Mouse (Mus musculus) C2C12 (cell line): ENCODE measurements at regions not wholly inside any gene's neighbourhood (a gene's known extent, or its start where the extent isn't known, plus 50 kb on each side); places are given as distances from the start of the nearest gene placed in this dataset.

Source experiments
- H3K27me3 ChIP-seq: one replicate; pipeline ENCODE4 v1.6.1; 2011; ENCODE audit not compliant: control insufficient read depth, insufficient read depth, insufficient read length
- H3K36me3 ChIP-seq: one replicate; pipeline ENCODE4 v1.6.1; 2011; ENCODE audit not compliant: control insufficient read depth, insufficient read depth
- H3K4me3 ChIP-seq: one replicate; pipeline ENCODE4 v1.5.1; 2011; ENCODE audit warnings: mild to moderate bottlenecking, control low read depth; ENCODE audit not compliant: poor library complexity, insufficient read depth, severe bottlenecking
- H3K79me2 ChIP-seq: one replicate; pipeline ENCODE4 v1.6.1; 2011; ENCODE audit not compliant: control insufficient read depth, insufficient read depth
- H3K79me3 ChIP-seq: one replicate; pipeline ENCODE4 v1.6.1; 2011; ENCODE audit warnings: low read depth, control low read depth
- H3ac ChIP-seq: one replicate; pipeline ENCODE3; 2011; ENCODE audit warnings: low read depth; ENCODE audit not compliant: control insufficient read depth, insufficient read length
- CEBPB ChIP-seq: IDR thresholded peaks from one replicate; pipeline ENCODE4 v1.6.1; 2011; ENCODE audit warnings: low read depth, mild to moderate bottlenecking, control low read depth, moderate library complexity
- CTCF ChIP-seq: IDR thresholded peaks from one replicate; pipeline ENCODE4 v1.5.1; 2011; ENCODE audit not compliant: control insufficient read depth, insufficient read depth, insufficient read length
- FOSL1 ChIP-seq: IDR thresholded peaks from one replicate; pipeline ENCODE4 v1.8.0; 2011; ENCODE audit warnings: mild to moderate bottlenecking, low read length; ENCODE audit not compliant: poor library complexity, insufficient read depth, severe bottlenecking
- MAX ChIP-seq: IDR thresholded peaks from one replicate; pipeline ENCODE4 v1.6.1; 2011; ENCODE audit warnings: mild to moderate bottlenecking, control low read depth
- MYOD1 ChIP-seq: IDR thresholded peaks from one replicate; pipeline ENCODE4 v1.6.1; 2011; ENCODE audit warnings: low read depth; ENCODE audit not compliant: control insufficient read depth, insufficient read length
- MYOG ChIP-seq: IDR thresholded peaks from one replicate; pipeline ENCODE4 v1.6.1; 2011; ENCODE audit not compliant: control insufficient read depth, insufficient read length; ENCODE audit errors: extremely low read depth
- USF1 ChIP-seq: IDR thresholded peaks from one replicate; pipeline ENCODE4 v1.6.1; 2011; ENCODE audit warnings: low read depth, mild to moderate bottlenecking, control low read depth, moderate library complexity

DNA sequence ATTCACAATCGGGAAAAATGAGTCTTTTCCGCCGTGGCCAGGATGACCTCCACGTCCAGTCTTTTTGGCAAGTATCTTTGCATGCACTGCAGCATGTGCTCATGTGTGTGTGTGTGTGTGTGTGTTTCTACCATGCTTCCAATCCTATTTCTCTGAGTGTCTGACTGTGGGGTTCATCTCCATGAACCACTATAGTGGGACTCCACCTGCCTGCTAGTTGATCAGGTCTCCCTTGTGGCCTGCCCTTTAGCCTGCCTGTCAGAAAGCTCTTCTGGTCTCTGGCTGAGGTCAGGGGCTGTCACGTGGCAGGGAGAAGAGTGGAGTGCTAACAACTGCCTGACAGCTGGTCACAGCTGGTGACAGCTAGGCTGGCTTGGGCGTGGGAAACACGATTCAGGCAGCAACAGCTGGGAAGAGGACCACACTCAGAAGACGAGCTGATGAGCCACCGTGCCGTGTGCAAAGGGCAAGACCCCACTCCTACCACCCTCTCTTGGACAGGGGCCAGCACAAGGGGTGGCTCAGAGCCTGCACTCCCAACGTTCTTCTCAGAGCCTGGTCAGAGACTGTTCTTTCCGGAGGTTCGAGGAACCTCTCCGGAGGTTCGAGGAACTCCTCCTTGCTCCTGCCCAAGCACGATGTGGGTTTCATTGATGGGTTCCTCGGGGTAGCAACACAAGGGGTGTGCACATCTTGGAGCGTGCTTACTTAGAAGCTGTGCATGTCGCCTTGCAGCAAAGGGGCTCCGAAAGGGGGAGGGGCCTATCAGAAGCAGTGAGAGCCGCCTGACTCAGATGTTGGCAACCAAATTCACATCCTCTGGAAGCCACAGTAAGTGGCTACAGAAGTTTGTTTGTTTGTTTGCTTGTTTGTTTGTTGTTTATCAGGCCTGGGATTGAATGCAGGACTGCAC, 53.6 kb upstream of the Mycn start:
- no peaks in the 10 kb centered on the region for H3K36me3 ChIP-seq
- H3K27me3 ChIP-seq: no peaks in the 10 kb centered on the region
- no peaks in the 10 kb centered on the region for H3K79me3 ChIP-seq
- no peak overlapping the region for H3ac ChIP-seq
- no peak overlapping the region for H3K4me3 ChIP-seq
- TF ChIP-seq FOSL1: no peak
- TF ChIP-seq USF1: peak; percentile 32
- no peak for TF ChIP-seq MAX
- no peak for TF ChIP-seq CEBPB
- TF ChIP-seq MYOG: no peak
- TF ChIP-seq MYOD1: peak; percentile 91
- no peaks in the 10 kb centered on the region for H3K79me2 ChIP-seq

DNA sequence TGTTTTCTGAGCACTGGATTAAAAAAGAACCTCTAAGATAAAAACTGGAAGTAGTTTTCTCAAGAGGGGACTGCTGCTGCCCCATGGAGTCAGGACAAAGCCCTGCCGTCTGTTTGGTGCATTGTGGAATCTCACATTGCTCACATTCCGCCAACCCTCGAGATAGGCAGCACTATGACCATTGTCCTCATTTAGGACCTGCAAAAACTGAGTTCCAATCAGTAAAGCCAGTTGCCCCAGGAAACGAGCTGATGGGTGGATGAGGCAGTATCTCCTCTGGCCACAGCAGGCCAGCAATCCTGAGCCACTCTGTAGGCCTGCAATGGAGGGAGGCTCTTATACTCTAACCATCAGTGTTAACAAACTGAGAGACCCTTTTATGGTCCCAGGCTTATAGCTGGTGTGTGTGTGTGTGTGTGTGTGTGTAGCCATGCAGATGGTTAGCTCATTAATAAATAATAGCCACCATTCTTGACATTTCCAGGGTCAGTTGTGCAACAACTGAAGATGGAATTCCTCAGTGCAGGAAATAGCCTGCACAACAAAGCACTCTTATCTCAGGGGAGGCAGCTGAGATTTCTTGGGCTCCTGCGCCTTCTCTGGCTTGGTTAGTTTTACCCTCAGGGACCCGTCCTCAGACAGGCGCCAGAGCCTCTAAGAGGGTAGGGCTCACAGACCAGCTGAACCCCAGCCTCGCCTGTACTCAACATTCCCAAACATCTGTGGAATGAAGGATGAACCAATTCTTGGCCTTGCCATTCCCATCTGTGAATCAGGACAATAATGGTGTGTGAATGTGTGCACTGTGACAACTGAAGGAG, 52.4 kb upstream of the Mycn start:
- Histone ChIP-seq H3ac (no peak overlapping the region), H3K4me3 (no peak overlapping the region), H3K79me3 (no peaks in the 10 kb centered on the region), H3K79me2 (no peaks in the 10 kb centered on the region), H3K27me3 (no peaks in the 10 kb centered on the region), H3K36me3 (no peaks in the 10 kb centered on the region)
- TF ChIP-seq USF1 (no peak), CEBPB (no peak), CTCF (no peak), MYOD1 (no peak), FOSL1 (no peak), MAX (no peak), MYOG (no peak)
